Mouse (Mus musculus): ENCODE results near the gene Rasgrp3. TPM values are rescaled to one million over a fixed set of nuclear protein-coding genes. Genes with fewer than 3 reads are reported as not detected.

Rasgrp3 gene
- polyA plus RNA-seq, 1 experiment from 2014 or later, result 14.7 TPM

- Histone ChIP-seq H3K27ac (no peak overlapping the region), H3K27me3 (no peaks in the 10 kb centered on the region), H3K4me1 (no peaks in the 10 kb centered on the region), H3K9ac (no peak overlapping the region), H3K4me3 (no peak overlapping the region), H3K9me3 (no peaks in the 10 kb centered on the region), H3K4me2 (no peak overlapping the region), H3K36me3 (no peaks in the 10 kb centered on the region)
- no peak for ATAC-seq (ENCODE audit: insufficient number of reproducible peaks, low FRiP score, low TSS enrichment, low read depth)
- 72% methylated on average over 10 of the region's 10 CpGs for WGBS
These were observed 71.3 kb downstream of the Rasgrp3 start for GRCm38 (mm10) chr17:75506708-75507641.

DNA sequence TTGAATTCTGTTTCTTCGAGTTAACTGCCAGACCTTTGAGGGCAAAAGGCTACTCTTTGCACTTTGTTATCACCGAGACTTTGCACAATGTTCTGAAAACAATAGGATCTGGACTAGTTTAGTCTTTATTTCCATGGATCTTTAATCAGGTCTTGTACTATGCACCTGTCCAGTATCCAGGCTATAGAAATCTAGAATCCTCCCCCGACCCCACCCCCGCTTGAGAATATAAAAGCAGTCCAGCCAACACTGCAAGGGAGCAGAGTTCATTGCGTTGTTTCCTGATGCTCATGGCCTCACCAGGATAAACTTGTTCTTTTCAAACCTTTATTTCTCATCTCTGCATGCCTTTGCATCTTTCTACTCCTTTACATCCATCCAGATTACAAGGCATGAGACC is 73.6 kb downstream of the Rasgrp3 start:
- Histone ChIP-seq H3K4me1 (no peaks in the 10 kb centered on the region), H3K9ac (no peak overlapping the region), H3K4me3 (no peak overlapping the region), H3K9me3 (no peaks in the 10 kb centered on the region), H3K4me2 (no peak overlapping the region), H3K27me3 (no peaks in the 10 kb centered on the region), H3K36me3 (no peaks in the 10 kb centered on the region), H3K27ac (no peak overlapping the region)
- WGBS, result 95% methylated on average over 5 of the region's 5 CpGs
- no peak for ATAC-seq (ENCODE audit: insufficient number of reproducible peaks, low FRiP score, low TSS enrichment, low read depth)

- no peak overlapping the region for H3K4me2 ChIP-seq
- WGBS, result 69% methylated on average over 4 of the region's 4 CpGs
- H3K27me3 ChIP-seq, result no peaks in the 10 kb centered on the region
- H3K27ac ChIP-seq, result no peak overlapping the region
- H3K9me3 ChIP-seq, result no peaks in the 10 kb centered on the region
- H3K36me3 ChIP-seq, result no peaks in the 10 kb centered on the region
- no peak overlapping the region for H3K9ac ChIP-seq
- no peak for ATAC-seq (ENCODE audit: insufficient number of reproducible peaks, low FRiP score, low TSS enrichment, low read depth)
- no peak overlapping the region for H3K4me3 ChIP-seq
- peaks cover 8% of the 10 kb centered on the region; the same call in 1 of the 2 replicates for H3K4me1 ChIP-seq
These were observed 80.9 kb downstream of the Rasgrp3 start for GRCm38 (mm10) chr17:75516591-75516990.

DNA sequence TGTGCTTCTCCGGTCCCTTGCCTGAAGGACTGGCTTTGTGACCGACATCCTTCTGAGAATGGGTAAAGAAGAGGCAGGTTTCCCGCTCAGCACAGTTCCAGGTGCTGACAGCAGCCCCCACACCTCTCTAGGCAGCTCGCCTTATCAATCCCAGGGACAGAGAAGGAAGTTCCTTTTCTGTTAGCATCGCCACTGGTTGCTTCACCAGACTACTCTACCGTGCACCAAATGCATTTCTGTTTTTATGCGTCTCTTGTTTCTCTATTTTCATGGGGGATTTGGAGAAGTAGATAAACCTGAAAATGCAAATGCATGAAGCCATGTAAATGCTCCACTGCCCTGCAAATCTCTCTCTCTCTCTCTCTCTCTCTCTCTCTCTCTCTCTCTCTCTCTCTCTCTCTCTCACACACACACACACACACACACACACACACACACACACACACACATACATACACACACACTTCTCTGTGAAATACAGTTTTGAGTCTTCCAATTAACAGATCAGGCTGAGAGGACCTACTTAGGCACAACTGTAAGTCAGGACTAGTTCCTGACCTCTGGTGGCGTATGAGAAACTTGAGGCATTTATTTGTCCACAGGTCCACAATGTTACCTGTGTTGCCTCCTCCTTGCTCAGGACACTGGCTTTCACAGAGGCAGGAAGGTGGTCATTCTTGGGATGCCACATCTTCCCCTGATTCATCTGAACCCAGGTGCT is 82.6 kb downstream of the Rasgrp3 start:
- Histone ChIP-seq H3K27ac (no peak overlapping the region), H3K36me3 (no peaks in the 10 kb centered on the region), H3K4me3 (no peak overlapping the region), H3K4me1 (peaks cover 13% of the 10 kb centered on the region), H3K4me2 (no peak overlapping the region), H3K9me3 (no peaks in the 10 kb centered on the region), H3K9ac (no peak overlapping the region), H3K27me3 (no peaks in the 10 kb centered on the region)
- WGBS, result 62% methylated on average over 8 of the region's 8 CpGs
- ATAC-seq (ENCODE audit: insufficient number of reproducible peaks, low FRiP score, low TSS enrichment, low read depth), result no peak

DNA sequence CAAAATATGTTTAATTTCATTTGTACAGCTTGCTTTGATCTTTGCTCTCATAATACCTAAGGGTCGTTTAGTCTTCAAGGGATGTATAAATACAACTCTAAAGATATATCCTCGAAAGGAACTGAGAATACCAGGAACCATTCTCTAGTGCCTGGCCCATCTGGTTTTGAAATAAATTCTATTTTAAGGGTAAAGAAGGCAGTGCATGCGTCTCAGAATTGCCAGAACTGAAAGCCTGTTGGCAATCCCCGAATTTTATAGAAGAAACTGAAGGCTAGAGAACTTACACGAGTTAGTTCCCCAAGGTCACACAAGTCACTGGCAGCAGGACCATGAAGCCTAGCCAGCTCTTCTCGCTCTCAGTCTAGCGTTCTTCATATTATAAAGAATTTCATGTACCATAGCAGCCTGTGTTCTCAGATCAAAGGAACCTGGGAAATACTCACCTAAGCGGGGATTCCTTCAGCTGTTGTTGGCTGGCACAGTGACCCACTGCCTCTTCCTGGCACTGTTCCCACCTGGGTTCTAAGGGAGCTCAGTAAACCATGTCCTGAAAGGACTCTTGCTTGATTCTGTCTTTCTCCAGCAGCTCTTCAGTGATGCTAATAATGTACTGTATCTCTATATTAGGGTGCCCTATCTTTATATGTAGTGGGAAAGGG is 83.7 kb downstream of the Rasgrp3 start:
- Histone ChIP-seq H3K4me1 (peaks cover 13% of the 10 kb centered on the region), H3K4me2 (no peak overlapping the region), H3K27me3 (no peaks in the 10 kb centered on the region), H3K36me3 (no peaks in the 10 kb centered on the region), H3K9me3 (no peaks in the 10 kb centered on the region), H3K9ac (no peak overlapping the region), H3K4me3 (no peak overlapping the region), H3K27ac (peak overlapping the region; percentile 3; the same call in 1 of the 2 replicates)
- no peak for ATAC-seq (ENCODE audit: insufficient number of reproducible peaks, low FRiP score, low TSS enrichment, low read depth)
- 45% methylated on average over 8 of the region's 8 CpGs for WGBS

DNA sequence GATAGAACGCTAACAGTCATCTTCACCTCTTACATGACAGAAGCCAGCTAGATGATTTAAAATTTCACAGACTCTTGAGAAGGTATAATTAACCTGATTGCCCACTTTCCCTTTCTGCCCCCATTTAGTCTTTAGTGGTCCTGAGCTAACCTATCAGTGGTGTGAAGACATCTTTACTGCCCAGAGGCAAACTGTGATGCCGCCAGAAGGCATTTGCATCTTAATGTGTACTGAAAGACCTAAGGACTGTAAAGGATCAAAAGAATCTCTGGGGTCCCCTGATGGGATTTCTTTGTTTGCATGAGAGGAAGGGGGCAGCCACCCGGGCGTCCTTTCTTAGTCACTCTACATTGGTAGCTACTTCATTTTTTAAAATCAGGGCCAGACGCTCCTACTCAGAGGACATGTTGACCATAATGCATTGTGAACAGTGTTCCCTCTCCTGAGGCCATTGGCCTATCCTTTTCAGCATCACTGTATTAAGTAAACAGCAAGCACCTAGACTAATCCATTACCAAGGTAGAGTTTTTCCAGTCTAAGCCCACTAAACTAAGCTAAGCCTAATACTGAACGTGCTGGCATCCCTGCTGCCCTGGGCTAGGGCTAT is 85.6 kb downstream of the Rasgrp3 start:
- no peak overlapping the region for H3K9ac ChIP-seq
- peaks cover 13% of the 10 kb centered on the region for H3K4me1 ChIP-seq
- H3K27ac ChIP-seq, result no peak overlapping the region
- H3K9me3 ChIP-seq, result no peaks in the 10 kb centered on the region
- no peak overlapping the region for H3K4me3 ChIP-seq
- no peak overlapping the region for H3K4me2 ChIP-seq
- no peaks in the 10 kb centered on the region for H3K36me3 ChIP-seq
- 32% methylated on average over 6 of the region's 6 CpGs for WGBS
- ATAC-seq (ENCODE audit: insufficient number of reproducible peaks, low FRiP score, low TSS enrichment, low read depth), result no peak
- no peaks in the 10 kb centered on the region for H3K27me3 ChIP-seq

DNA sequence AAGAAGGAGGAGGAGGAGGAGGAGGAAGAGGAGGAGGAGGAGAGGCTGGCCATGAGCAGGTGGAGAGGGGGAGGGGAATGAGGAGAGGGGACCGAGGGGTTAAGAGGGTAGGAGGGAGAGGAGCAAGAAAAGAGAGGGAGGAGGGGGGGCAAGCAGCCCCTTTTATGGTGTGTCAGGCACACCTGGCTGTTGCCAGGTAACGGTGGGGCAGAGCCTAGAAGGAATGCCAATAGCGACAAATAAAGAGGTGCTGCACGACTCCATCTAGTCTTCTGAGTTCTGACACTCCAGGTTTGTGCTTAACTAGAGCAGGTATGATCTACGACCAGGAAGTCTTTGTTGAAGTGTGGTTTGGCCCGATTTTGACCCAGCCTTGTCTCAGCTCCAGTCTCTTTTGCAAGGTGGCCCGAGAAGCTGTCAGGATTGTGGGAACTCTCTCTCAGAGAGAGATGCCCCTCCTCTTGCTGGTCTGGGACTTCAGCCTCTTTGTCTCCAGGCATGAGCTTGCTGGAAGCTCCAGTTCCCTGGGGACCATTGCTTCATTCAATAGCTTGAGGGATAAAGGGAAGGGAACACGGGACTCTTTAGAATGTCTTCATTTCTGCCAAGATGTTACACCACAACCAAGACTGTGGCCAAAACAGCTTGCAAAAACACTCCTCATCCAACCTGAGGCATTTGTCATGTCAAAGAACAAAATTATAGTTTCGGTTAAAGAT is 86.8 kb downstream of the Rasgrp3 start:
- WGBS, result 17% methylated on average over 9 of the region's 9 CpGs
- ATAC-seq (ENCODE audit: insufficient number of reproducible peaks, low FRiP score, low TSS enrichment, low read depth), result no peak
- H3K4me2 ChIP-seq, result no peak overlapping the region

DNA sequence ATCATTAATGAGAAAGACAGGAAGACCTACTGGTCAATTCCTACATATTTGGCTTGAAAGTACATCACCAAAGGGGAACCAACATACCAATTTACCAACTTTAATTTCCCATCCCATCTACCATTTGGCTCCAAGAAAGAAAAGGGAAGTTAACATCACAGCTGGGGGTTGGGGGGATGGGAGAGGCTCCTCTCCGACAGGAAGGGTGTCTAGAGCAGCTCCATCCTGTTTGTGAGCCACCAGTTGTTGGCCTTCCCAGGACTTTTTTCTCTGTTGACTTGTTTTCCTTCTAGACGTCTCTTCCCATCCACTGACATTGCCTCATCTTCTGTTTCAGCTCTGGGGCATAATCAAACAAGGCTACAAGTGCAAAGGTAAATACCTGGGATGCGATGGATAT is 88.1 kb downstream of the Rasgrp3 start:
- WGBS, result 55% methylated on average over 3 of the region's 3 CpGs
- Histone ChIP-seq H3K27ac (no peak overlapping the region), H3K36me3 (no peaks in the 10 kb centered on the region), H3K4me3 (no peak overlapping the region), H3K27me3 (no peaks in the 10 kb centered on the region), H3K4me1 (peaks cover 9% of the 10 kb centered on the region), H3K9me3 (no peaks in the 10 kb centered on the region), H3K4me2 (no peak overlapping the region), H3K9ac (no peak overlapping the region)
- no peak for ATAC-seq (ENCODE audit: insufficient number of reproducible peaks, low FRiP score, low TSS enrichment, low read depth)

More for the DNA sequence above, 86.8 kb downstream of the Rasgrp3 start:
- Histone ChIP-seq H3K27ac (no peak overlapping the region), H3K27me3 (no peaks in the 10 kb centered on the region), H3K9me3 (no peaks in the 10 kb centered on the region), H3K36me3 (no peaks in the 10 kb centered on the region), H3K4me1 (peaks cover 13% of the 10 kb centered on the region), H3K9ac (no peak overlapping the region), H3K4me3 (no peak overlapping the region)

DNA sequence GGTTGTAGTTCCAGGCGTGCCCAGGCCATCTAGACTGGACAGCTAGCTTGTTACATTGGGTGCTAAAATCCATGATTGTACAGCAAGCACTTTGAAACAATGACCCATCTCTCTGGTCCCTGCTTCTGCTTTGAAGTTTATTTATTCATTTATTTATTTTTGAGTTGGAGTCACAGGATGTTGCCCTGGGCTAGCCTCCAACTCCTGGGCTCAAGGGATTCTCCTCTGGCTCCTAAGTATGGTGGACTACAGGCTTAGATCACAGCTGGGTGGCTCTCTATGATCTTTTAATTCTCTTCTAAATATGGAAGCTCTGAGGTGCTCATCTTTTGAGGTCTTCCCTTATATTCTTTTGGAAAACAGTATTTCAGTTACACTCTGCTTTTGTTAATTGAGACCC is 90.7 kb downstream of the Rasgrp3 start:
- no peak for ATAC-seq (ENCODE audit: insufficient number of reproducible peaks, low FRiP score, low TSS enrichment, low read depth)
- H3K36me3 ChIP-seq, result peaks cover 7% of the 10 kb centered on the region; the same call in 1 of the 2 replicates
- WGBS, result 79% methylated on average over 1 of the region's 1 CpGs
- no peak overlapping the region for H3K9ac ChIP-seq
- no peak overlapping the region for H3K4me2 ChIP-seq
- peaks cover 5% of the 10 kb centered on the region for H3K4me1 ChIP-seq
- no peak overlapping the region for H3K4me3 ChIP-seq
- no peaks in the 10 kb centered on the region for H3K9me3 ChIP-seq
- H3K27me3 ChIP-seq, result no peaks in the 10 kb centered on the region
- no peak overlapping the region for H3K27ac ChIP-seq

- Histone ChIP-seq H3K27me3 (no peaks in the 10 kb centered on the region), H3K4me1 (no peaks in the 10 kb centered on the region), H3K27ac (no peak overlapping the region), H3K4me3 (no peak overlapping the region), H3K4me2 (no peak overlapping the region), H3K36me3 (peaks cover 7% of the 10 kb centered on the region; the same call in 1 of the 2 replicates), H3K9me3 (no peaks in the 10 kb centered on the region), H3K9ac (no peak overlapping the region)
- WGBS, result 93% methylated on average over 14 of the region's 14 CpGs
- ATAC-seq (ENCODE audit: insufficient number of reproducible peaks, low FRiP score, low TSS enrichment, low read depth), result no peak
These were observed 93.7 kb downstream of the Rasgrp3 start for GRCm38 (mm10) chr17:75529222-75529935.
